Mouse (Mus musculus) heart, embryonic 10.5 days (tissue): ENCODE measurements around the gene Cfap221. TPM values are rescaled to one million over a fixed set of nuclear protein-coding genes. Genes with fewer than 3 reads are reported as not detected.
A peak's percentile ranks its signal among the peaks of the same experiment; 100 is the strongest.

ENCODE experiments used
- DNase-seq: peaks from one replicate; pipeline ENCODE4 v3.0.0-alpha.2; 2017; ENCODE audit warnings: low spot score
- H3K27ac ChIP-seq: fragments of 300-500 bp; sonication (generic); 2 replicates; pipeline ENCODE4 v1.5.1; 2016; ENCODE audit warnings: mild to moderate bottlenecking
- H3K27me3 ChIP-seq: fragments of 300-500 bp; sonication (generic); 2 replicates; pipeline ENCODE4 v1.6.1; 2016; ENCODE audit warnings: mild to moderate bottlenecking; ENCODE audit not compliant: poor library complexity, insufficient read depth, severe bottlenecking
- H3K36me3 ChIP-seq: fragments of 300-500 bp; sonication (generic); 2 replicates; pipeline ENCODE4 v1.6.1; 2016; ENCODE audit warnings: mild to moderate bottlenecking, moderate library complexity
- H3K4me1 ChIP-seq: fragments of 300-500 bp; sonication (generic); 2 replicates; pipeline ENCODE4 v1.6.1; 2016; ENCODE audit warnings: mild to moderate bottlenecking
- H3K4me3 ChIP-seq: fragments of 300-500 bp; sonication (generic); 2 replicates; pipeline ENCODE4 v1.5.1; 2016; ENCODE audit warnings: mild to moderate bottlenecking, moderate library complexity
- H3K9me3 ChIP-seq: fragments of 300-500 bp; sonication (generic); 2 replicates; pipeline ENCODE4 v1.6.1; 2016; ENCODE audit warnings: mild to moderate bottlenecking, moderate library complexity
- WGBS: fragments of 180-500 bp; shearing (Covaris S2); methylation state at CpG from one replicate; pipeline ENCODE4 v1.1.7; 2016; 5-methylcytosine and 5-hydroxymethylcytosine counted together
- polyA plus RNA-seq: library from polyadenylated mRNA; unstranded; fragments of >200 nt; fragmentation: Nextera tagmentation; extraction: Ambion mirVana; gene quantifications from 2 replicates; pipeline ENCODE4 v1.2.1, GENCODE M21; 2016

Cfap221 gene
- polyA plus RNA-seq, result not detected in 2 replicates

DNA sequence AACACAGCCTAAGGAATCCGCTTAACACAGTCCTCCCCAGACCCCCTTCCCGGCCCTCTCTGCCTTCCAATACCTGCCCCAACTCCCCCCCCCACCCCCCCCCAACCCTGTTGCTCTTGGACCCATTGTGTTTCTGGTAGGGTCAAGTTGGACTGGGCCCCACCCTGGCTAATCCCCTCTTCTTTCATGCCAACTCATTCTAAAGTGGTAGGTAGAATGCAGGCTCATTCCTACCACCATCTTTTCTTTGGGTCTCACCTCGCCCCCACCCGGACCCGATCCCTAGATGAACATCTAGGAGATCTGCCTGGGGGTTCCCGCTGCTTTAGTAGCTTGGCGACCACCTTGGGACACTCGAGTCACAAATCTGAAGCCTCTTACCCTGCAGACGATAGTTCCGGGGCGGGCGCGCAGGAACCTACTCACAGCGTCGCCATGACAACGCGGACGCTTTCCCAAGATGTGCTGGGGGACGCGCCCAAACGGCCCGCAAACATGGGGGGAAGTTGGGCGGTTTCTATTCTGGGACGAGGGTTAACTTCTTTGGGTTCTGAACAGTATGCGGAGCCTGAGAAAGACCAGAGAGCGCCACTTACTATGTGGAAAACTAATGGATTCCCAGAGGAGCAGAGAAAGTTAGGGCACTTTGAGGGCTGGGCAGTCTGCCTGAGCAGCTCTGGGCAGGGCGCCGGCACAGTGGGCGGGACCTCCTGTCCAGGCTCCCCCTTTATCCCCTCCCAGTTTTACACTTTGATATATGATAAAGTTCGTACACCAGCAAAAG lies at the start of gene Cfap221:
Gene Cfap221, minus strand, starts transcription at position 437 of the 784 bp plus-strand sequence.
- peak within 1 kb of the TSS; percentile 68 for H3K4me3 ChIP-seq
- DNase-seq, result peak; percentile 91
- WGBS, result 6% methylated on average over 30 of the region's 30 CpGs
- no peaks in the 10 kb centered on the region for H3K36me3 ChIP-seq
- 0 out of 2 replicates have a peak, but pooled peaks cover 7% of the 10 kb centered on the region for H3K27me3 ChIP-seq
- 0 out of 2 replicates have a peak, but pooled peaks cover 4% of the 10 kb centered on the region for H3K4me1 ChIP-seq
- H3K27ac ChIP-seq, result peak within 1 kb of the TSS; percentile 64; the same call in 1 of the 2 replicates
- no peaks in the 10 kb centered on the region for H3K9me3 ChIP-seq

DNA sequence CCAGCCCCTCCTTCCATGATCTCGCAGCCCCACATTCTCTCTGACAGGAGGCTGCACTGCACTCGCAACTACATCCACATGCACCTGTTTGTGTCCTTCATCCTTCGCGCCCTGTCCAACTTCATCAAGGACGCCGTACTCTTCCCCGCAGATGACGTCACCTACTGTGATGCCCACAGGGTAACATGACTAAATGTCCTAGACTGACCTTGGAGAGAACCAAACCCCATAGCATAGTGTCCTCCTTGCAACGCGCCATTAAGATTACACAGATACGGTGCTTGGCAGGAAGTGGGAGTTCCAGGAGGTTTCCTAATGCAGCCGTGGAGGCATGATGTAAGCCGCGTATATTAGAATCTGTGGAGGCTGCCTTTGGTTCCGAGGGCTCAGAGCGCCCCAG lies 47.5 kb upstream of the Cfap221 start:
- 84% methylated on average over 16 of the region's 16 CpGs for WGBS
- no peak overlapping the region for H3K27ac ChIP-seq
- H3K36me3 ChIP-seq, result no peaks in the 10 kb centered on the region
- H3K27me3 ChIP-seq, result 0 out of 2 replicates have a peak, but pooled peaks cover 6% of the 10 kb centered on the region
- H3K4me1 ChIP-seq, result no peaks in the 10 kb centered on the region
- no peaks in the 10 kb centered on the region for H3K9me3 ChIP-seq
- no peak overlapping the region for H3K4me3 ChIP-seq
- no peak for DNase-seq

DNA sequence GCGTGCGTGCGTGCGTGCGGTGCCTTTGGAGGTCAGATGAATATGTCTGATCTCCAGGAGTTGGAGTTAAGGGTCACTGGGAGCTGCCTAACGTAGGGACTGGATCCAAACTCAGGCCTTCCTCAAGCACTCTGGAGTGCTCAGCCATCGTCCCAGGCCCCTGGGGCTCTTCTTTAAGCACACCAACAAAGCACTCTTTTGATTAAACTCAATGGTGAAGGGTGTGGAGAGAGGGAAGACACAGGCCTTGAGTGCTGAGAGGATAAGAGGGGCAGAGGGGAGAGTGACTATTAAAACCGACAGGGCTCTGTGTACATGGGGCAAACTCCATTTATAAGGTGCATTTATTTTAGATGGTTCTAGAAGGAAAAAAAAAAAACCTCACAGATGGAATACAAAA lies 45.4 kb upstream of the Cfap221 start:
- H3K27ac ChIP-seq, result no peak overlapping the region
- WGBS, result 73% methylated on average over 8 of the region's 8 CpGs
- no peak overlapping the region for H3K4me3 ChIP-seq
- no peaks in the 10 kb centered on the region for H3K36me3 ChIP-seq
- H3K4me1 ChIP-seq, result 0 out of 2 replicates have a peak, but pooled peaks cover under 1% of the 10 kb centered on the region
- H3K27me3 ChIP-seq, result 0 out of 2 replicates have a peak, but pooled peaks cover 6% of the 10 kb centered on the region
- DNase-seq, result no peak
- H3K9me3 ChIP-seq, result no peaks in the 10 kb centered on the region

GRCm38 (mm10) chr1:120038594-120038993 lies 41.6 kb upstream of the Cfap221 start:
- H3K36me3 ChIP-seq, result no peaks in the 10 kb centered on the region
- H3K4me1 ChIP-seq, result peaks cover 5% of the 10 kb centered on the region; the same call in 1 of the 2 replicates
- no peaks in the 10 kb centered on the region for H3K9me3 ChIP-seq
- DNase-seq, result no peak
- no peak overlapping the region for H3K27ac ChIP-seq
- H3K4me3 ChIP-seq, result no peak overlapping the region
- H3K27me3 ChIP-seq, result peaks cover 6% of the 10 kb centered on the region; the same call in 1 of the 2 replicates
- 76% methylated on average over 9 of the region's 9 CpGs for WGBS

- H3K4me3 ChIP-seq, result no peak overlapping the region
- H3K27me3 ChIP-seq, result peaks cover 11% of the 10 kb centered on the region; the same call in 1 of the 2 replicates
- H3K27ac ChIP-seq, result no peak overlapping the region
- H3K4me1 ChIP-seq, result peaks cover 13% of the 10 kb centered on the region
- 68% methylated on average over 9 of the region's 9 CpGs for WGBS
- H3K9me3 ChIP-seq, result no peaks in the 10 kb centered on the region
- no peak for DNase-seq
- H3K36me3 ChIP-seq, result no peaks in the 10 kb centered on the region
Measured at GRCm38 (mm10) chr1:120037021-120037683, 40.1 kb upstream of the Cfap221 start.

DNA sequence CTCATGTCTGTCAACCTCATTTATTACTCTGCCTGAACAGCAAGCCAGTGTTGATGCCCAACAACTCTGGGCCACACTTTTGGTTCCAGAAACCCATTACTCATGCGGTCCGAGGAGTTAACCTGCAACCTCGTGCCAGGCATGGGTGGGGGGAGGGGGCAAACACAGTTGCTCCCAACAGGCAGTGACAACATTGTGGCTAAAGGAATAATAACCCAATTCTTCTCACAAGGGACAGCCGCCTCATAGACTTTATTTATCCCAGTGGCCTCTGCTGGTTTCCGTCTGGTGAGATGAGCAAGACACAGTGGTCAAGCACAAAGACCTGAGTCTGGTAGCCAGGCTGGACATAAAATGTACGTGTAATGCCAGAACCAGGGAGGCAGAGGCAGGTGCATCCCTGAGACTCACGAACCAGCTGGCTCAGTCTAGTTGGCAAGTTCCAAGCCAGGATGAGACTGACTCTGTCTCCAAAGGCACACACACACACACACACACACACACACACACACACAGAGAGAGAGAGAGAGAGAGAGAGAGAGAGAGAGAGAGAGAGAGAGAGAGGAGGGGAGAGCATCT lies 38.5 kb upstream of the Cfap221 start:
- Histone ChIP-seq H3K27me3 (peaks cover 13% of the 10 kb centered on the region; the same call in 1 of the 2 replicates), H3K4me3 (no peak overlapping the region), H3K27ac (no peak overlapping the region), H3K4me1 (peaks cover 13% of the 10 kb centered on the region), H3K36me3 (no peaks in the 10 kb centered on the region), H3K9me3 (no peaks in the 10 kb centered on the region)
- no peak for DNase-seq
- 80% methylated on average over 7 of the region's 7 CpGs for WGBS

- Histone ChIP-seq H3K27ac (no peak overlapping the region), H3K9me3 (no peaks in the 10 kb centered on the region), H3K27me3 (peaks cover 13% of the 10 kb centered on the region; the same call in 1 of the 2 replicates), H3K36me3 (no peaks in the 10 kb centered on the region), H3K4me3 (no peak overlapping the region), H3K4me1 (peaks cover 13% of the 10 kb centered on the region)
- 56% methylated on average over 1 of the region's 1 CpGs for WGBS
- no peak for DNase-seq
Measured at GRCm38 (mm10) chr1:120034793-120035192, 37.8 kb upstream of the Cfap221 start.

DNA sequence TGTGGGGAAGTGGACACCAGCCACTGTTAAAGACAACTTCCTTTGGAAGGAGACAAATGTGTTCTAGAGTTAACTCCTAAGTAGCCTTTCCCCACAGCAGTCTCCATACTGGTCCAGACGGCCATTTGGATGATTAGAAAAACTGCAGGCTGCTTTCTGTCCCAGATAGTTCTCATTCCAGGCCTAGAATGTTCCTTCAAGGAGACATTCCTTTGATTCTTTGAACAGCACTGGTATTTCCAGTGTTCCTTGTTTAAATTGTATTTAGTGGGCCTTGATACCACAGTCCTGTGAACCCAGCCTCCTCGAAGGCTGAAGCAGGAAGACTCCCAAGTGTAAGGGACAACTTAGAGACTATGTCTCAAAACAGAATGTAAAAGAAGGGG lies 36.4 kb upstream of the Cfap221 start:
- 67% methylated on average over 2 of the region's 2 CpGs for WGBS
- H3K27ac ChIP-seq, result 0 out of 2 replicates have a peak overlapping the region, but pooled peaks have one; percentile 42
- no peak overlapping the region for H3K4me3 ChIP-seq
- peaks cover 13% of the 10 kb centered on the region for H3K4me1 ChIP-seq
- DNase-seq, result no peak
- H3K36me3 ChIP-seq, result no peaks in the 10 kb centered on the region
- no peaks in the 10 kb centered on the region for H3K9me3 ChIP-seq
- peaks cover 13% of the 10 kb centered on the region; the same call in 1 of the 2 replicates for H3K27me3 ChIP-seq

GRCm38 (mm10) chr1:120032804-120033468 lies 35.9 kb upstream of the Cfap221 start:
- no peaks in the 10 kb centered on the region for H3K9me3 ChIP-seq
- DNase-seq, result peak; percentile 87
- no peaks in the 10 kb centered on the region for H3K36me3 ChIP-seq
- WGBS, result 42% methylated on average over 10 of the region's 10 CpGs
- peaks cover 16% of the 10 kb centered on the region for H3K4me1 ChIP-seq
- H3K27ac ChIP-seq, result 0 out of 2 replicates have a peak overlapping the region, but pooled peaks have one; percentile 42
- H3K27me3 ChIP-seq, result peaks cover 13% of the 10 kb centered on the region; the same call in 1 of the 2 replicates
- H3K4me3 ChIP-seq, result no peak overlapping the region

GRCm38 (mm10) chr1:120030474-120030873 lies 33.4 kb upstream of the Cfap221 start:
- WGBS, result 74% methylated on average over 3 of the region's 3 CpGs
- H3K4me3 ChIP-seq, result no peak overlapping the region

GRCm38 (mm10) chr1:120027693-120028092 lies 30.7 kb upstream of the Cfap221 start:
- Histone ChIP-seq H3K27ac (no peak overlapping the region), H3K4me3 (no peak overlapping the region), H3K9me3 (no peaks in the 10 kb centered on the region), H3K4me1 (peaks cover 25% of the 10 kb centered on the region), H3K27me3 (peaks cover 7% of the 10 kb centered on the region; the same call in 1 of the 2 replicates), H3K36me3 (no peaks in the 10 kb centered on the region)
- DNase-seq, result no peak
- 69% methylated on average over 4 of the region's 4 CpGs for WGBS

More at GRCm38 (mm10) chr1:120030474-120030873, 33.4 kb upstream of the Cfap221 start:
- H3K9me3 ChIP-seq, result no peaks in the 10 kb centered on the region
- no peak for DNase-seq
- H3K27ac ChIP-seq, result no peak overlapping the region
- no peaks in the 10 kb centered on the region for H3K36me3 ChIP-seq
- peaks cover 7% of the 10 kb centered on the region; the same call in 1 of the 2 replicates for H3K27me3 ChIP-seq
- peaks cover 19% of the 10 kb centered on the region for H3K4me1 ChIP-seq

DNA sequence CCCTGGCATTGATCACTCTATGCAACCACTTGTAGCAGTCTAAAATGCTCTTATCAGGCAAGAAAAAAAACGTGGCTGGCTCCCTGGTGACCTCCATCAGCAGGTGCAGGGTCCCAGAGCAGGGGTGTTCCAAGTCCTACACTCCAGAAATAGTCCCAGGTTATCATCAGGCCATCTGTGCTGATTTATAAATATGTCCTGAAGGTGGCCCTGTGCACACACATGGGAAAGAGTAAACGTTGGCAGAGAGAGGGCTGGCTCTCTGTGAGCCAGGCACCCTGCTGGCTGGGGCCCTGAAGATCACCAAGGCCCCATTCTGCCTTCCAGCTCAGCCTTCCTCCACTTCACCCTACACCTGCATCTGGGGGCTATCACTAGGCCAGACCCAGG lies 28.0 kb upstream of the Cfap221 start:
- Histone ChIP-seq H3K27ac (peak overlapping the region; percentile 50; the same call in 1 of the 2 replicates), H3K27me3 (no peaks in the 10 kb centered on the region)
- WGBS, result 17% methylated on average over 2 of the region's 2 CpGs

More for the DNA sequence above, 28.0 kb upstream of the Cfap221 start:
- H3K4me1 ChIP-seq, result peaks cover 25% of the 10 kb centered on the region
- no peaks in the 10 kb centered on the region for H3K36me3 ChIP-seq
- no peak overlapping the region for H3K4me3 ChIP-seq
- DNase-seq, result no peak
- H3K9me3 ChIP-seq, result no peaks in the 10 kb centered on the region
